In the genomic region with DNA sequence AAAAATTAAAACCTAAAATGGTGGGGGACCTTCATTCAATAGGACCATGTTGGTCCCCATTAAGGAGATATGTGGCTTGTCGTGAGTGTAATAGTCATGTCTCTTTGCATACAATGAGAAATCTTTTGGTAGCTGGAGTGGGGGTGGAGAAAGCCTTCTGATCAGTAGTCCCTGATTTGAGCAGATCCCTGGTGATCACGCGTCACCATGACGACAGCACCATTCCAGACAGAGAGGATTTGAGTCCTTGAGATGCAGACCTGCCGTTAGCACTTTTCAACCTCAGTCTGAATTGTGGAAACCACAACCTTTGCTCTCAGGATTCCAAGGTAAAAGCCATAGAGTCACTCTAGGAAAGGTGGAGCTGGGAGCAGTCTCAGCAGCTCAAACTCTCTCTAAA, we compare ENCODE assay signal across 17 mouse cellular contexts. TPM values are rescaled to one million over a fixed set of nuclear protein-coding genes. Genes with fewer than 3 reads are reported as not detected.
DNase-seq lines count a peak whose midpoint lies in the region; ATAC-seq and TF ChIP-seq lines count a peak whose summit lies in the region.
"Had no signal": no experiment of that assay in that cellular context is flagged by ENCODE, and none has a peak within 500 bp of the region (broad histone marks: within the 10 kb centered on the region; RNA-seq: fewer than 3 reads in every experiment).

No protein-coding gene starts in this region.

- peak; percentile 39 for DNase-seq in forebrain, embryonic 11.5 days (ENCODE audit: low spot score)
- no peak for DNase-seq in forebrain, embryonic 10.5 days (ENCODE audit: extremely low spot score, low spot score)
- DNase-seq in layer of hippocampus, adult 18-20 months (ENCODE audit: low spot score in 2 of 2), result peak; percentile 54 to 72
- DNase-seq in layer of hippocampus, adult 9-10 months (ENCODE audit: low spot score), result no peak
- DNase-seq in testis, postnatal 10 days (ENCODE audit: low spot score), result peak; percentile 23
- DNase-seq in testis, postnatal 14 days (ENCODE audit: low spot score), result no peak
- DNase-seq in telencephalon, adult 2 months (ENCODE audit: low read depth, low spot score), result peak; percentile 57
- DNase-seq in kidney, adult 2 months, result no peak
- DNase-seq: adrenal gland, postnatal 25 days; cerebellum, adult 9-11 months; gastrocnemius, postnatal 10 days; heart, postnatal 36 days; liver; lung, adult 18-20 months; lung, postnatal 36 days had no signal

- no peaks in the 10 kb centered on the region for H3K36me3 ChIP-seq in forebrain, embryonic 11.5 days (ENCODE audit: control insufficient read depth, insufficient read depth, low read length)
- no peaks in the 10 kb centered on the region for H3K36me3 ChIP-seq in forebrain, embryonic 10.5 days (replicated peaks)
- no peaks in the 10 kb centered on the region for H3K36me3 ChIP-seq in kidney, adult 2 months (ENCODE audit: control insufficient read depth, insufficient read depth, low read length)
- H3K36me3 ChIP-seq: heart, embryonic 10.5 days; midbrain, embryonic 12.5 days had no signal

- 71% methylated on average over 5 of the region's 5 CpGs for WGBS in forebrain, embryonic 11.5 days
- WGBS in forebrain, embryonic 10.5 days, result 80% methylated on average over 5 of the region's 5 CpGs
- WGBS in kidney, adult 2 months, result 82% methylated on average over 5 of the region's 5 CpGs

- H3K9ac ChIP-seq in forebrain, embryonic 11.5 days (ENCODE audit: low read length), result no peak overlapping the region
- H3K9ac ChIP-seq: midbrain, embryonic 12.5 days had no signal

- no peak overlapping the region for H3K4me3 ChIP-seq in forebrain, embryonic 11.5 days (ENCODE audit: low read depth, low read length)
- no peak overlapping the region for H3K4me3 ChIP-seq in forebrain, embryonic 10.5 days
- no peak overlapping the region for H3K4me3 ChIP-seq in kidney, adult 2 months (ENCODE audit: insufficient read depth, low read depth, low read length)
- H3K4me3 ChIP-seq: heart, embryonic 10.5 days; midbrain, embryonic 12.5 days had no signal

- no peaks in the 10 kb centered on the region for H3K4me1 ChIP-seq in forebrain, embryonic 11.5 days (replicated peaks; ENCODE audit: control insufficient read depth, insufficient read depth, low read length)
- H3K4me1 ChIP-seq in forebrain, embryonic 10.5 days, result no peaks in the 10 kb centered on the region
- H3K4me1 ChIP-seq in kidney, adult 2 months (ENCODE audit: control insufficient read depth, insufficient read depth, low read length), result no peaks in the 10 kb centered on the region

- H3K27me3 ChIP-seq in forebrain, embryonic 11.5 days (ENCODE audit: control insufficient read depth, insufficient read depth, low read length), result no peaks in the 10 kb centered on the region
- H3K27me3 ChIP-seq in forebrain, embryonic 10.5 days (ENCODE audit: poor library complexity, severe bottlenecking), result no peaks in the 10 kb centered on the region
- H3K27me3 ChIP-seq in kidney, adult 2 months (replicated peaks; ENCODE audit: control insufficient read depth, insufficient read depth, low read length), result no peaks in the 10 kb centered on the region
- H3K27me3 ChIP-seq: midbrain, embryonic 12.5 days had no signal

- ATAC-seq in forebrain, embryonic 11.5 days (replicated peaks; ENCODE audit: low FRiP score), result no peak

- no peak for TF ChIP-seq POLR2A in kidney, adult 2 months (IDR thresholded peaks at IDR 0.05; ENCODE audit: low read depth, low read length)

- H3K9me3 ChIP-seq in forebrain, embryonic 11.5 days (ENCODE audit: control insufficient read depth, low read length), result no peaks in the 10 kb centered on the region
- no peaks in the 10 kb centered on the region for H3K9me3 ChIP-seq in forebrain, embryonic 10.5 days
- H3K9me3 ChIP-seq: heart, embryonic 10.5 days; midbrain, embryonic 12.5 days had no signal

- no peak overlapping the region for H3K27ac ChIP-seq in forebrain, embryonic 11.5 days (ENCODE audit: low read depth, low read length)
- H3K27ac ChIP-seq in forebrain, embryonic 10.5 days, result no peak overlapping the region
- no peak overlapping the region for H3K27ac ChIP-seq in kidney, adult 2 months (ENCODE audit: insufficient read depth, low read depth, low read length)
- H3K27ac ChIP-seq: heart, embryonic 10.5 days; midbrain, embryonic 12.5 days had no signal

- H3K4me2 ChIP-seq in forebrain, embryonic 11.5 days (ENCODE audit: low read depth, low read length, severe bottlenecking), result no peak overlapping the region
- H3K4me2 ChIP-seq: midbrain, embryonic 12.5 days had no signal

- no peak for TF ChIP-seq CTCF in kidney, adult 2 months (conservative IDR thresholded peaks at IDR 0.05; ENCODE audit: insufficient read depth, insufficient read length, low read depth, low read length)

RNA-seq across cellular contexts. Expression of gene Prkag2, which starts 18.7 kb away (rescaled TPM):
- 51.9 and 54.4 TPM in 2 replicates for polyA plus RNA-seq in forebrain, embryonic 11.5 days (2014; fragmentation: Nextera tagmentation; extraction: Ambion mirVana)
- polyA plus RNA-seq in forebrain, embryonic 10.5 days (2016; fragmentation: Nextera tagmentation; extraction: Ambion mirVana), result 45.0 and 48.4 TPM in 2 replicates
- total RNA-seq in layer of hippocampus, adult 18-20 months (2021), result 100 to 1,000 TPM; 167 to 174 TPM
- polyA plus RNA-seq in kidney, adult 2 months (2012; rRNA removed), result 29.5 and 36.8 TPM in 2 replicates

Comparison
In these comparisons a context has a peak if more than half of its experiments do, and no peak if none do; other contexts are left out.
1. DNase-seq: peak in forebrain, embryonic 11.5 days (single experiment), layer of hippocampus, adult 18-20 months (2 of 2), testis, postnatal 10 days (single experiment) and telencephalon, adult 2 months (single experiment); none in forebrain, embryonic 10.5 days (single experiment), layer of hippocampus, adult 9-10 months (single experiment), testis, postnatal 14 days (single experiment) and kidney, adult 2 months (single experiment).